Mouse (Mus musculus) embryo, embryonic 11.5 days (tissue): ENCODE measurements around the gene Gm2030.
"Not testable (repeated sequence)": the region's sequence is repeated elsewhere in the genome, so short reads cannot be mapped to it uniquely, and the experiment has no call there.

Source experiments
- DNase-seq: peaks from one replicate; pipeline ENCODE4 v3.0.0-alpha.2; 2012; ENCODE audit warnings: low read depth, low spot score

Gm2030 gene

GRCm38 (mm10) chrX:26309944-26310343, at the start of gene Gm2030:
Gene Gm2030, minus strand, starts transcription at chrX:26310044.
- not testable (repeated sequence) for DNase-seq
